Mouse (Mus musculus) cerebellum, adult 11-12 months (tissue): Measurements from ENCODE around the gene Fam129c.

ENCODE experiments used
- DNase-seq: peaks from one replicate; pipeline ENCODE4 v3.0.0; 2022

Gene Fam129c

GRCm38 (mm10) chr8:71610822-71611651 is 13.6 kb downstream of the Fam129c start, which contains the start of gene Colgalt1:
Colgalt1 (plus strand) TSS chr8:71610998.
- peak; percentile 99 for DNase-seq

GRCm38 (mm10) chr8:71612141-71612540 is 14.7 kb downstream of the Fam129c start:
- no peak for DNase-seq

- no peak for DNase-seq
These were observed 16.0 kb downstream of the Fam129c start for GRCm38 (mm10) chr8:71613418-71613817.

GRCm38 (mm10) chr8:71619786-71620185 is 22.3 kb downstream of the Fam129c start:
- no peak for DNase-seq

GRCm38 (mm10) chr8:71625088-71625487 is 27.6 kb downstream of the Fam129c start:
- DNase-seq, result no peak

GRCm38 (mm10) chr8:71626753-71627152 is 29.3 kb downstream of the Fam129c start:
- DNase-seq, result no peak

- no peak for DNase-seq
These were observed 30.0 kb downstream of the Fam129c start for GRCm38 (mm10) chr8:71627265-71628099.

- DNase-seq, result no peak
These were observed 31.1 kb downstream of the Fam129c start for GRCm38 (mm10) chr8:71628396-71629095.

GRCm38 (mm10) chr8:71629096-71629697 is 31.7 kb downstream of the Fam129c start:
- DNase-seq, result peak; percentile 90

- peak; percentile 71 for DNase-seq
These were observed 32.3 kb downstream of the Fam129c start for GRCm38 (mm10) chr8:71629781-71630212.

- DNase-seq, result no peak
These were observed 33.3 kb downstream of the Fam129c start for GRCm38 (mm10) chr8:71630761-71631160.

- DNase-seq, result no peak
These were observed 34.4 kb downstream of the Fam129c start for GRCm38 (mm10) chr8:71631897-71632296.

- no peak for DNase-seq
These were observed 35.7 kb downstream of the Fam129c start for GRCm38 (mm10) chr8:71633164-71633563.

- DNase-seq, result peak; percentile 50
These were observed 36.7 kb downstream of the Fam129c start for GRCm38 (mm10) chr8:71633981-71634667.

- no peak for DNase-seq
These were observed 40.0 kb downstream of the Fam129c start for GRCm38 (mm10) chr8:71637149-71638095.

- no peak for DNase-seq
These were observed 40.9 kb downstream of the Fam129c start for GRCm38 (mm10) chr8:71638321-71638720.

- no peak for DNase-seq
These were observed 41.9 kb downstream of the Fam129c start for GRCm38 (mm10) chr8:71639318-71639717.

- no peak for DNase-seq
These were observed 48.1 kb downstream of the Fam129c start for GRCm38 (mm10) chr8:71645510-71645909.

- DNase-seq, result no peak
These were observed 57.2 kb downstream of the Fam129c start for GRCm38 (mm10) chr8:71654600-71654999.
